Mouse (Mus musculus): ENCODE measurements at regions not wholly inside any gene's neighbourhood (a gene's known extent, or its start where the extent isn't known, plus 50 kb on each side); places are given as distances from the start of the nearest gene placed in this dataset.

- no peak for ATAC-seq (replicated peaks; ENCODE audit: insufficient number of reproducible peaks, low FRiP score, low TSS enrichment, poor library complexity, severe bottlenecking)
These were observed 73.5 kb upstream of the Tsc22d1 start for GRCm38 (mm10) chr14:76341226-76341625.

GRCm38 (mm10) chr14:76351856-76352255 is 62.9 kb upstream of the Tsc22d1 start:
- no peak for ATAC-seq (replicated peaks; ENCODE audit: insufficient number of reproducible peaks, low FRiP score, low TSS enrichment, poor library complexity, severe bottlenecking)

- ATAC-seq (replicated peaks; ENCODE audit: insufficient number of reproducible peaks, low FRiP score, low TSS enrichment, poor library complexity, severe bottlenecking), result no peak
These were observed 58.6 kb upstream of the Tsc22d1 start for GRCm38 (mm10) chr14:76356161-76356560.

- ATAC-seq (replicated peaks; ENCODE audit: insufficient number of reproducible peaks, low FRiP score, low TSS enrichment, poor library complexity, severe bottlenecking), result no peak
These were observed 54.8 kb upstream of the Tsc22d1 start for GRCm38 (mm10) chr14:76359837-76360410.

- ATAC-seq (replicated peaks; ENCODE audit: insufficient number of reproducible peaks, low FRiP score, low TSS enrichment, poor library complexity, severe bottlenecking), result no peak
These were observed 50.7 kb upstream of the Tsc22d1 start for GRCm38 (mm10) chr14:76364034-76364433.
